Mouse (Mus musculus): Measurements from ENCODE around the gene Gm2001. TPM values are rescaled to one million over a fixed set of nuclear protein-coding genes. Genes with fewer than 3 reads are reported as not detected.
"Not testable (repeated sequence)": the region's sequence is repeated elsewhere in the genome, so short reads cannot be mapped to it uniquely, and the experiment has no call there.

Gm2001 gene
- polyA plus RNA-seq, 1 experiment from 2014 or later, result not detected

GRCm38 (mm10) chr12:87795212-87795611 lies 46.9 kb downstream of the Gm2001 start, which contains the start of gene Gm21936:
Gene Gm21936 (plus strand): TSS chr12:87795512.
- ATAC-seq (replicated peaks; ENCODE audit: low FRiP score, low read depth), result not testable (repeated sequence)

More at GRCm38 (mm10) chr12:87795212-87795611, 46.9 kb downstream of the Gm2001 start, which contains the start of gene Gm21936:
- H3K36me3 ChIP-seq (ENCODE audit: insufficient read depth, low read length); H3K27me3 ChIP-seq (ENCODE audit: insufficient read depth, low read length); DNase-seq (ENCODE audit: low spot score); H3K4me1 ChIP-seq (replicated peaks; ENCODE audit: insufficient read depth, low read length); H3K4me3 ChIP-seq (replicated peaks; ENCODE audit: low read depth, low read length); H3K9me3 ChIP-seq (replicated peaks; ENCODE audit: low read length); H3K27ac ChIP-seq; H3K4me2 ChIP-seq (ENCODE audit: low read length); H3K9ac ChIP-seq (ENCODE audit: low read depth, low read length): not testable (repeated sequence)
- 78% methylated on average over 1 of the region's 1 CpGs for WGBS

Other genes starting within 250 kb of the Gm2001 start
- not detected in 2 replicates for gene Oog1, start 239.7 kb downstream of the Gm2001 start, polyA plus RNA-seq (2015; fragmentation: Nextera tagmentation; extraction: Ambion mirVana)
- gene Gm4027, start 223.5 kb downstream of the Gm2001 start, polyA plus RNA-seq (2015; fragmentation: Nextera tagmentation; extraction: Ambion mirVana), result not detected in 2 replicates
- gene Gm16381, start 197.7 kb downstream of the Gm2001 start, polyA plus RNA-seq (2015; fragmentation: Nextera tagmentation; extraction: Ambion mirVana), result not detected in 2 replicates
- not detected in 2 replicates for gene Gm21319, start 66.6 kb downstream of the Gm2001 start, polyA plus RNA-seq (2015; fragmentation: Nextera tagmentation; extraction: Ambion mirVana)
- gene Gm21936, start 46.8 kb downstream of the Gm2001 start, polyA plus RNA-seq (2015; fragmentation: Nextera tagmentation; extraction: Ambion mirVana), result not detected in 2 replicates
- not detected in 2 replicates for gene BB287469, start 25.8 kb downstream of the Gm2001 start, polyA plus RNA-seq (2015; fragmentation: Nextera tagmentation; extraction: Ambion mirVana)
- gene Gm2016, start 31.7 kb upstream of the Gm2001 start, polyA plus RNA-seq (2015; fragmentation: Nextera tagmentation; extraction: Ambion mirVana), result not detected in 2 replicates
- gene Gm2022, start 53.0 kb upstream of the Gm2001 start, polyA plus RNA-seq (2015; fragmentation: Nextera tagmentation; extraction: Ambion mirVana), result not detected in 2 replicates
- gene Gm2035, start 77.5 kb upstream of the Gm2001 start, polyA plus RNA-seq (2015; fragmentation: Nextera tagmentation; extraction: Ambion mirVana), result not detected in 2 replicates
- gene Gm2042, start 111.7 kb upstream of the Gm2001 start, polyA plus RNA-seq (2015; fragmentation: Nextera tagmentation; extraction: Ambion mirVana), result not detected in 2 replicates
- gene Gm2075, start 169.5 kb upstream of the Gm2001 start, polyA plus RNA-seq (2015; fragmentation: Nextera tagmentation; extraction: Ambion mirVana), result not detected in 2 replicates
- gene Gm6803, start 176.4 kb upstream of the Gm2001 start, polyA plus RNA-seq (2015; fragmentation: Nextera tagmentation; extraction: Ambion mirVana), result not detected in 2 replicates
- gene Gm2056, start 184.7 kb upstream of the Gm2001 start, polyA plus RNA-seq (2015; fragmentation: Nextera tagmentation; extraction: Ambion mirVana), result not detected in 2 replicates
- gene Gm16368, start 241.4 kb upstream of the Gm2001 start, polyA plus RNA-seq (2015; fragmentation: Nextera tagmentation; extraction: Ambion mirVana), result not detected in 2 replicates